Mouse (Mus musculus): ENCODE measurements around the gene Gal3st2c. TPM values are rescaled to one million over a fixed set of nuclear protein-coding genes. Genes with fewer than 3 reads are reported as not detected.
"Not testable (repeated sequence)": the region's sequence is repeated elsewhere in the genome, so short reads cannot be mapped to it uniquely, and the experiment has no call there.

Gal3st2c gene
- polyA plus RNA-seq, 1 experiment: 0.09 TPM

GRCm38 (mm10) chr1:93986167-93986566, 4.1 kb upstream of the Gal3st2c start:
- Histone ChIP-seq H3K27me3 (ENCODE audit: control insufficient read depth, insufficient read depth, low read length, poor library complexity, severe bottlenecking) (no peaks in the 10 kb centered on the region), H3K9me3 (replicated peaks; ENCODE audit: control insufficient read depth, insufficient read depth, low read length, poor library complexity, severe bottlenecking) (no peaks in the 10 kb centered on the region), H3K4me1 (ENCODE audit: control insufficient read depth, insufficient read depth, low read length) (no peaks in the 10 kb centered on the region), H3K27ac (ENCODE audit: insufficient read depth, low read length) (no peak overlapping the region), H3K9ac (ENCODE audit: low read depth, poor library complexity, severe bottlenecking) (no peak overlapping the region), H3K4me3 (ENCODE audit: low read depth, low read length) (no peak overlapping the region), H3K36me3 (ENCODE audit: control insufficient read depth, insufficient read depth, low read length, poor library complexity, severe bottlenecking) (no peaks in the 10 kb centered on the region)
- TF ChIP-seq POLR2A (IDR thresholded peaks at IDR 0.05; ENCODE audit: insufficient read depth, low read length) (no peak), CTCF (IDR thresholded peaks at IDR 0.05; ENCODE audit: low read depth, low read length) (no peak), EP300 (IDR thresholded peaks at IDR 0.05; ENCODE audit: insufficient read depth, low read depth, low read length) (no peak)

DNA sequence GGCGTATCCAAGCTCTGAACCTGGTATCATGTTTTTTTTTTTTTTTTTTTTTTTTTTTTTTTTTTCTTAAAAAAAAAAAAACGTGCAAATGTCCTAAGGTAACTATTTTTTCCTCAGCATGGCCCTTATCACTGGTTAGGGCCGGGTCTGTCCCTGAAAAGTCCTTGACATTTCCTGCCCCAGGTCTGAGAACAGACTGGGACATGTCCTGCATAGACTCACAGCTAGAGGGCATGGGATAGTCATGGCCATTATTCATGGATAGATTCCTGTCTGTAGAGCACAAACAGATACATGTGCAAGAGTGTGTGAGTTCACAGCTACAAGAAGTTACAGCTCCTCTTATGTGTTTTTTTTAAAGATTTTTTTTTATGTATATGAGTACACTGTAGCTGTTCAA, 1.5 kb upstream of the Gal3st2c start:
- Histone ChIP-seq H3K9me3 (replicated peaks; ENCODE audit: control insufficient read depth, insufficient read depth, low read length, poor library complexity, severe bottlenecking) (no peaks in the 10 kb centered on the region), H3K27ac (ENCODE audit: insufficient read depth, low read length) (no peak overlapping the region), H3K4me3 (ENCODE audit: low read depth, low read length) (no peak overlapping the region), H3K9ac (ENCODE audit: low read depth, poor library complexity, severe bottlenecking) (no peak overlapping the region), H3K4me1 (ENCODE audit: control insufficient read depth, insufficient read depth, low read length) (no peaks in the 10 kb centered on the region), H3K36me3 (ENCODE audit: control insufficient read depth, insufficient read depth, low read length, poor library complexity, severe bottlenecking) (no peaks in the 10 kb centered on the region), H3K27me3 (ENCODE audit: control insufficient read depth, insufficient read depth, low read length, poor library complexity, severe bottlenecking) (no peaks in the 10 kb centered on the region)
- no peak for TF ChIP-seq CTCF (IDR thresholded peaks at IDR 0.05; ENCODE audit: low read depth, low read length)
- TF ChIP-seq EP300 (IDR thresholded peaks at IDR 0.05; ENCODE audit: insufficient read depth, low read depth, low read length): no peak
- no peak for TF ChIP-seq POLR2A (IDR thresholded peaks at IDR 0.05; ENCODE audit: insufficient read depth, low read length)

- H3K36me3 ChIP-seq (ENCODE audit: control insufficient read depth, insufficient read depth, low read length, poor library complexity, severe bottlenecking); H3K27ac ChIP-seq (ENCODE audit: insufficient read depth, low read length): not testable (repeated sequence)
Observed at GRCm38 (mm10) chr1:93991068-93991467, 759 bp downstream of the Gal3st2c start.

GRCm38 (mm10) chr1:93991491-93991890, 1.2 kb downstream of the Gal3st2c start:
- not testable (repeated sequence) for H3K9me3 ChIP-seq (replicated peaks; ENCODE audit: control insufficient read depth, insufficient read depth, low read length, poor library complexity, severe bottlenecking); H3K27me3 ChIP-seq (ENCODE audit: control insufficient read depth, insufficient read depth, low read length, poor library complexity, severe bottlenecking); H3K4me1 ChIP-seq (ENCODE audit: control insufficient read depth, insufficient read depth, low read length); H3K9ac ChIP-seq (ENCODE audit: low read depth, poor library complexity, severe bottlenecking); H3K4me3 ChIP-seq (ENCODE audit: low read depth, low read length); H3K36me3 ChIP-seq (ENCODE audit: control insufficient read depth, insufficient read depth, low read length, poor library complexity, severe bottlenecking); H3K27ac ChIP-seq (ENCODE audit: insufficient read depth, low read length)

More at GRCm38 (mm10) chr1:93991068-93991467, 759 bp downstream of the Gal3st2c start:
- not testable (repeated sequence) for H3K9ac ChIP-seq (ENCODE audit: low read depth, poor library complexity, severe bottlenecking); H3K4me3 ChIP-seq (ENCODE audit: low read depth, low read length); H3K27me3 ChIP-seq (ENCODE audit: control insufficient read depth, insufficient read depth, low read length, poor library complexity, severe bottlenecking); H3K4me1 ChIP-seq (ENCODE audit: control insufficient read depth, insufficient read depth, low read length); H3K9me3 ChIP-seq (replicated peaks; ENCODE audit: control insufficient read depth, insufficient read depth, low read length, poor library complexity, severe bottlenecking)

DNA sequence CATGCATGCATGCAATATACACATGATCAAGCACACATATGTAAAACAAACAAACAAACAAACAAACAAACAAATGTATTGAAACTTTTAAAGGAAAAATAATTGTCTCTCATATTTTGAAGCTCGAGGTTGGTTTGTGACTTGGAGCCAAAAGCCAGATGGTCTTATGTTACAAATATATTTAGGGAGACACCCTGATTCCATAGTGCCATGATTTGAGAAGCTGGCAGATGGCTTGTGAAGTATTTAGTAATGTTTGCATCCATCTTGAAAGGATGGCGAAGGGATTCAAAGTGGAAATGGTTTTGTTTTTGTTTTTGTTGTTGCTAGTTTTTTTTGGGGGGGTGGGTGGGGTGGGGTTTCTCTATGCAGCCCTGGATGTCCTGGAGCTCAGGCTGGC, 10.7 kb downstream of the Gal3st2c start:
- Histone ChIP-seq H3K4me3 (ENCODE audit: low read depth, low read length) (no peak overlapping the region), H3K27ac (ENCODE audit: insufficient read depth, low read length) (no peak overlapping the region), H3K36me3 (ENCODE audit: control insufficient read depth, insufficient read depth, low read length, poor library complexity, severe bottlenecking) (no peaks in the 10 kb centered on the region), H3K27me3 (ENCODE audit: control insufficient read depth, insufficient read depth, low read length, poor library complexity, severe bottlenecking) (no peaks in the 10 kb centered on the region), H3K9ac (ENCODE audit: low read depth, poor library complexity, severe bottlenecking) (no peak overlapping the region), H3K4me1 (ENCODE audit: control insufficient read depth, insufficient read depth, low read length) (no peaks in the 10 kb centered on the region), H3K9me3 (replicated peaks; ENCODE audit: control insufficient read depth, insufficient read depth, low read length, poor library complexity, severe bottlenecking) (no peaks in the 10 kb centered on the region)
- TF ChIP-seq CTCF (IDR thresholded peaks at IDR 0.05; ENCODE audit: low read depth, low read length) (no peak), POLR2A (IDR thresholded peaks at IDR 0.05; ENCODE audit: insufficient read depth, low read length) (no peak), EP300 (IDR thresholded peaks at IDR 0.05; ENCODE audit: insufficient read depth, low read depth, low read length) (no peak)

- H3K9ac ChIP-seq (ENCODE audit: low read depth, poor library complexity, severe bottlenecking); H3K27me3 ChIP-seq (ENCODE audit: control insufficient read depth, insufficient read depth, low read length, poor library complexity, severe bottlenecking); H3K4me1 ChIP-seq (ENCODE audit: control insufficient read depth, insufficient read depth, low read length); H3K4me3 ChIP-seq (ENCODE audit: low read depth, low read length); H3K36me3 ChIP-seq (ENCODE audit: control insufficient read depth, insufficient read depth, low read length, poor library complexity, severe bottlenecking); H3K9me3 ChIP-seq (replicated peaks; ENCODE audit: control insufficient read depth, insufficient read depth, low read length, poor library complexity, severe bottlenecking); H3K27ac ChIP-seq (ENCODE audit: insufficient read depth, low read length): not testable (repeated sequence)
Observed at GRCm38 (mm10) chr1:94005954-94006506, 15.7 kb downstream of the Gal3st2c start.

- not testable (repeated sequence) for H3K36me3 ChIP-seq (ENCODE audit: control insufficient read depth, insufficient read depth, low read length, poor library complexity, severe bottlenecking)
Observed at GRCm38 (mm10) chr1:94008826-94009225, 18.5 kb downstream of the Gal3st2c start.

More at GRCm38 (mm10) chr1:94008826-94009225, 18.5 kb downstream of the Gal3st2c start:
- not testable (repeated sequence) for H3K4me3 ChIP-seq (ENCODE audit: low read depth, low read length); H3K9me3 ChIP-seq (replicated peaks; ENCODE audit: control insufficient read depth, insufficient read depth, low read length, poor library complexity, severe bottlenecking); H3K4me1 ChIP-seq (ENCODE audit: control insufficient read depth, insufficient read depth, low read length); H3K27ac ChIP-seq (ENCODE audit: insufficient read depth, low read length); H3K9ac ChIP-seq (ENCODE audit: low read depth, poor library complexity, severe bottlenecking); H3K27me3 ChIP-seq (ENCODE audit: control insufficient read depth, insufficient read depth, low read length, poor library complexity, severe bottlenecking)

Data from ES-Bruce4 (cell line).